Mouse (Mus musculus): Measurements from ENCODE around the gene AV320801. TPM values are rescaled to one million over a fixed set of nuclear protein-coding genes. Genes with fewer than 3 reads are reported as not detected.
"Not testable (repeated sequence)": the region's sequence is repeated elsewhere in the genome, so short reads cannot be mapped to it uniquely, and the experiment has no call there.

AV320801 gene
- not detected for total RNA-seq (2021)
- long read RNA-seq, experiment 1 = 0 reads
- long read RNA-seq, experiment 2 = 0 reads

- DNase-seq (ENCODE audit: low spot score) = not testable (repeated sequence)
These were observed at the start of gene AV320801 for GRCm38 (mm10) chrX:135494288-135494687. TSS of gene AV320801 (plus strand) at chrX:135494588.

GRCm38 (mm10) chrX:135464160-135464559 lies 30.2 kb upstream of the AV320801 start:
- not testable (repeated sequence) for DNase-seq (ENCODE audit: low spot score)

GRCm38 (mm10) chrX:135481902-135482301 lies 12.5 kb upstream of the AV320801 start:
- DNase-seq (ENCODE audit: low spot score) = not testable (repeated sequence)

DNA sequence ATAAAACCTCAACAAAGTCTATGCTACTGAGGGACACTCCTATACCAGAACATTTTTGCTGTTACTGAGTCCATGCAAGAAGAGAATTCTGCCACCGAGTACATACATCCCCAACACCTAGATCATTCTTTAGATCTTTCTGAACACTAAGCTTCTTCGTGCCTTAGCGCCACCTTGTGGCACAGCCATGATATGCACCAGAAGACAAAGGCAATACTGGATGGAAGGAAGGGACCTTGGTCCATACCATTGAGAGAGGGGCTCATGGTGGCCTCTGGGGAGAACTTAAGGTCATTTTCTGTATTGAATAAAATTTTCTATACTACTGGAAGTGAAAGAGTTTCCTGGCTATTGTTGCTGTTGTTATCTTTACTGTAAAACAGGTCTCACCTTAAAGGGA lies 11.2 kb upstream of the AV320801 start:
- DNase-seq (ENCODE audit: low spot score) = not testable (repeated sequence)

Other genes starting within 250 kb of the AV320801 start
- not detected for gene Pramel3, start 192.3 kb upstream of the AV320801 start, total RNA-seq (2021)
- gene Gm5128, start 121.3 kb upstream of the AV320801 start, total RNA-seq (2021) = not detected
- gene Gm7903, start 60.8 kb upstream of the AV320801 start, total RNA-seq (2021) = not detected
- not detected for gene Nxf7, start 104.2 kb downstream of the AV320801 start, total RNA-seq (2021)
- gene Prame, start 133.1 kb downstream of the AV320801 start, total RNA-seq (2021) = not detected
- not detected for gene Tcp11x2, start 199.2 kb downstream of the AV320801 start, total RNA-seq (2021)
- not detected for gene Tmsb15a, start 230.7 kb downstream of the AV320801 start, total RNA-seq (2021)
- 1 to 10 TPM; 4.0 to 4.7 TPM for gene Armcx5, start 248.1 kb downstream of the AV320801 start, total RNA-seq (2021)
- 10 to 100 TPM; 17.3 to 19.1 TPM for gene Gprasp1, start 248.1 kb downstream of the AV320801 start, total RNA-seq (2021)